Mouse (Mus musculus) embryonic stem cell, embryonic (primary cell): Measurements from ENCODE around the gene Nagk.

Source experiments
- CTCF ChIA-PET, 4 experiments: fragments of 300-600 bp in 2 of 4; fragments of 350-600 bp in 2 of 4; sonication (Branson Sonifier 250); formaldehyde crosslinking; loops; one replicate each; lab custom pipeline; 2022; ENCODE audit warnings: inconsistent platforms in 2 of 4; lab: Charles Lee
- POLR2A ChIA-PET, 4 experiments: fragments of 300-600 bp in 2 of 4; fragments of 350-600 bp in 2 of 4; sonication (Branson Sonifier 250); formaldehyde crosslinking; loops; one replicate each; lab custom pipeline; 2022; ENCODE audit warnings: antibody characterized with exemption in 4 of 4, inconsistent platforms in 1 of 4; lab: Charles Lee

Gene Nagk

GRCm38 (mm10) chr6:83794760-83795296 is at the start of gene Nagk:
TSS of gene Nagk (plus strand) at chr6:83794982.
- POLR2A ChIA-PET: interaction anchor here (0.6 to 4.4 kb wide), 61 partner anchors 9 to 737 kb away, joined by 3 to 68 read pairs (median 4); partner anchors contain the start of genes Paip2b (in 3 of the 4), Tex261 (in 3 of the 4), Vax2 (in 2 of the 4) and Zfp638 (in 2 of the 4)
- CTCF ChIA-PET: interaction anchor here in 3 of 4 experiments (0.5 to 1.9 kb wide), 18 partner anchors 12 to 1488 kb away, joined by 3 to 23 read pairs (median 4); partner anchors contain the start of genes Tex261 (in 3 of the 3) and Pcgf1 (in 1 of the 3)

GRCm38 (mm10) chr6:83745466-83745865 is 49.3 kb upstream of the Nagk start:
- POLR2A ChIA-PET: interaction anchor here in 3 of 4 experiments (0.6 to 3.9 kb wide), 8 partner anchors 9 to 1706 kb away, joined by 3 to 20 read pairs (median 6); partner anchors contain the start of genes Mrpl53 (in 1 of the 3), Pradc1 (in 1 of the 3) and Tex261 (in 1 of the 3)
- CTCF ChIA-PET: interaction anchor here (0.6 to 4.4 kb wide), 19 partner anchors 9 to 56 kb away, joined by 3 to 23 read pairs (median 6); partner anchors contain the start of gene Tex261 (in 2 of the 4)

GRCm38 (mm10) chr6:83749286-83749685 is 45.5 kb upstream of the Nagk start:
- POLR2A ChIA-PET: interaction anchor here in 2 of 4 experiments (0.5 to 1.7 kb wide), 4 partner anchors 8 to 106 kb away, joined by 3 to 7 read pairs (median 4); no protein-coding TSS in a partner anchor
- CTCF ChIA-PET: interaction anchor here in 3 of 4 experiments (0.6 to 3.9 kb wide), 14 partner anchors 8 to 150 kb away, joined by 3 to 22 read pairs (median 5); partner anchors contain the start of gene Tex261 (in 1 of the 3)

- ChIA-PET POLR2A (interaction anchor here in 1 of 4 experiments (1.3 kb wide), 1 partner anchor 51 kb away, joined by 3 read pairs; no protein-coding TSS in a partner anchor), CTCF (interaction anchor here in 3 of 4 experiments (0.5 to 3.9 kb wide), 19 partner anchors 13 to 1642 kb away, joined by 3 to 22 read pairs (median 5); partner anchors contain the start of genes Ankrd53 (in 1 of the 3), Tex261 (in 1 of the 3) and Vax2 (in 1 of the 3))
Observed at GRCm38 (mm10) chr6:83750171-83750684, 44.6 kb upstream of the Nagk start.

- ChIA-PET POLR2A (interaction anchor here in 2 of 4 experiments (0.7 to 1.4 kb wide), 5 partner anchors 9 to 73 kb away, joined by 3 to 10 read pairs (median 3); partner anchors contain the start of gene Tex261 (in 1 of the 2)), CTCF (interaction anchor here (0.5 to 2.6 kb wide), 15 partner anchors 14 to 532 kb away, joined by 3 to 16 read pairs (median 4); partner anchors contain the start of genes Tex261 (in 2 of the 4) and Nagk (in 1 of the 4))
Observed at GRCm38 (mm10) chr6:83756051-83756450, 38.7 kb upstream of the Nagk start.

GRCm38 (mm10) chr6:83762344-83762743 is 32.4 kb upstream of the Nagk start, which contains the start of gene Ankrd53:
TSS of gene Ankrd53 (plus strand) at chr6:83762644.
- ChIA-PET POLR2A (interaction anchor here in 2 of 4 experiments (1.1 to 3.1 kb wide), 10 partner anchors 9 to 70 kb away, joined by 3 to 15 read pairs (median 4); partner anchors contain the start of genes Tex261 (in 2 of the 2) and Nagk (in 1 of the 2)), CTCF (interaction anchor here (0.6 to 5.7 kb wide), 13 partner anchors 8 to 120 kb away, joined by 3 to 29 read pairs (median 5); partner anchors contain the start of genes Tex261 (in 4 of the 4) and Vax2 (in 1 of the 4))

GRCm38 (mm10) chr6:83762880-83763431 is 31.8 kb upstream of the Nagk start:
- ChIA-PET POLR2A (interaction anchor here in 2 of 4 experiments (1.2 to 3.1 kb wide), 7 partner anchors 10 to 64 kb away, joined by 3 to 15 read pairs (median 4); partner anchors contain the start of gene Tex261 (in 2 of the 2)), CTCF (interaction anchor here (0.5 to 5.7 kb wide), 9 partner anchors 13 to 180 kb away, joined by 3 to 29 read pairs (median 4); partner anchors contain the start of gene Tex261 (in 2 of the 4))

- CTCF ChIA-PET: interaction anchor here in 1 of 4 experiments (1.0 to 1.2 kb wide), 2 partner anchors 9 kb away, joined by 3 to 6 read pairs; partner anchors contain the start of gene Tex261
- POLR2A ChIA-PET: no interaction called here
Observed at GRCm38 (mm10) chr6:83766982-83767381, 27.8 kb upstream of the Nagk start.

GRCm38 (mm10) chr6:83768485-83768884 is 26.3 kb upstream of the Nagk start:
- POLR2A ChIA-PET: interaction anchor here in 1 of 4 experiments (0.8 to 1.3 kb wide), 4 partner anchors 12 to 68 kb away, joined by 3 read pairs; partner anchors contain the start of gene Nagk
- CTCF ChIA-PET: interaction anchor here in 3 of 4 experiments (1.0 to 1.4 kb wide), 5 partner anchors 10 to 40 kb away, joined by 3 to 4 read pairs (median 3); no protein-coding TSS in a partner anchor

GRCm38 (mm10) chr6:83774126-83774525 is 20.7 kb upstream of the Nagk start:
- ChIA-PET POLR2A (interaction anchor here (0.6 to 3.3 kb wide), 17 partner anchors 9 to 456 kb away, joined by 3 to 32 read pairs (median 6); partner anchors contain the start of genes Nagk (in 3 of the 4), Ankrd53 (in 2 of the 4), Atp6v1b1 (in 1 of the 4) and Paip2b (in 1 of the 4)), CTCF (interaction anchor here (0.6 to 3.1 kb wide), 14 partner anchors 11 to 636 kb away, joined by 3 to 35 read pairs (median 3); partner anchors contain the start of gene Nagk (in 1 of the 4))

GRCm38 (mm10) chr6:83774781-83775563 is 19.8 kb upstream of the Nagk start:
- CTCF ChIA-PET: interaction anchor here (0.6 to 3.1 kb wide), 39 partner anchors 8 to 353 kb away, joined by 3 to 35 read pairs (median 6); partner anchors contain the start of genes Ankrd53 (in 2 of the 4), Nagk (in 2 of the 4), Paip2b (in 2 of the 4) and Vax2 (in 1 of the 4)
- POLR2A ChIA-PET: interaction anchor here (0.7 to 3.3 kb wide), 25 partner anchors 10 to 449 kb away, joined by 3 to 32 read pairs (median 4); partner anchors contain the start of genes Nagk (in 3 of the 4), Ankrd53 (in 2 of the 4), Atp6v1b1 (in 1 of the 4) and Mob1a (in 1 of the 4)

GRCm38 (mm10) chr6:83775638-83776293 is 19.0 kb upstream of the Nagk start, which contains the start of gene Tex261:
TSS of gene Tex261 (minus strand) at chr6:83775813.
- CTCF ChIA-PET: interaction anchor here (0.6 to 3.1 kb wide), 89 partner anchors 9 to 1685 kb away, joined by 3 to 35 read pairs (median 4); partner anchors contain the start of genes Nagk (in 3 of the 4), Ankrd53 (in 2 of the 4), Paip2b (in 2 of the 4) and Vax2 (in 2 of the 4)
- POLR2A ChIA-PET: interaction anchor here (0.5 to 3.3 kb wide), 41 partner anchors 11 to 450 kb away, joined by 3 to 32 read pairs (median 4); partner anchors contain the start of genes Nagk (in 4 of the 4), Paip2b (in 3 of the 4), Ankrd53 (in 2 of the 4) and Atp6v1b1 (in 1 of the 4)

GRCm38 (mm10) chr6:83778306-83778705 is 16.5 kb upstream of the Nagk start:
- ChIA-PET CTCF (interaction anchor here in 3 of 4 experiments (0.7 to 2.1 kb wide), 21 partner anchors 10 to 294 kb away, joined by 3 to 10 read pairs (median 4); partner anchors contain the start of genes Nagk (in 1 of the 3) and Zfp638 (in 1 of the 3)), POLR2A (interaction anchor here in 3 of 4 experiments (0.7 to 1.6 kb wide), 10 partner anchors 10 to 182 kb away, joined by 3 to 5 read pairs (median 3); partner anchors contain the start of genes Nagk (in 2 of the 3) and Paip2b (in 1 of the 3))

- CTCF ChIA-PET: interaction anchor here (0.6 to 2.1 kb wide), 36 partner anchors 9 to 1590 kb away, joined by 3 to 10 read pairs (median 4); partner anchors contain the start of genes Nagk (in 1 of the 4) and Zfp638 (in 1 of the 4)
Observed at GRCm38 (mm10) chr6:83779026-83779425, 15.8 kb upstream of the Nagk start.

More at GRCm38 (mm10) chr6:83779026-83779425, 15.8 kb upstream of the Nagk start:
- POLR2A ChIA-PET: interaction anchor here in 3 of 4 experiments (0.6 to 1.6 kb wide), 12 partner anchors 9 to 183 kb away, joined by 3 to 5 read pairs (median 3); partner anchors contain the start of genes Nagk (in 2 of the 3) and Paip2b (in 1 of the 3)
